Mouse (Mus musculus): Measurements from ENCODE around the gene Olfr68. TPM values are rescaled to one million over a fixed set of nuclear protein-coding genes. Genes with fewer than 3 reads are reported as not detected.

Olfr68 gene
- polyA plus RNA-seq, 1 experiment from 2014 or later = not detected

Other genes starting within 250 kb of the Olfr68 start
- not detected in 2 replicates for gene Olfr612, start 237.0 kb downstream of the Olfr68 start, polyA plus RNA-seq (2014; fragmentation: Nextera tagmentation; extraction: Ambion mirVana)
- gene Olfr613, start 231.6 kb downstream of the Olfr68 start, polyA plus RNA-seq (2014; fragmentation: Nextera tagmentation; extraction: Ambion mirVana) = not detected in 2 replicates
- gene Olfr615, start 223.6 kb downstream of the Olfr68 start, polyA plus RNA-seq (2014; fragmentation: Nextera tagmentation; extraction: Ambion mirVana) = not detected in 2 replicates
- not detected in 2 replicates for gene Olfr616, start 210.6 kb downstream of the Olfr68 start, polyA plus RNA-seq (2014; fragmentation: Nextera tagmentation; extraction: Ambion mirVana)
- not detected in 2 replicates for gene Olfr617, start 206.6 kb downstream of the Olfr68 start, polyA plus RNA-seq (2014; fragmentation: Nextera tagmentation; extraction: Ambion mirVana)
- gene Olfr618, start 189.6 kb downstream of the Olfr68 start, polyA plus RNA-seq (2014; fragmentation: Nextera tagmentation; extraction: Ambion mirVana) = not detected in 2 replicates
- not detected in 2 replicates for gene Olfr619, start 179.1 kb downstream of the Olfr68 start, polyA plus RNA-seq (2014; fragmentation: Nextera tagmentation; extraction: Ambion mirVana)
- not detected in 2 replicates for gene Olfr620, start 167.2 kb downstream of the Olfr68 start, polyA plus RNA-seq (2014; fragmentation: Nextera tagmentation; extraction: Ambion mirVana)
- gene Olfr622, start 137.0 kb downstream of the Olfr68 start, polyA plus RNA-seq (2014; fragmentation: Nextera tagmentation; extraction: Ambion mirVana) = not detected in 2 replicates
- gene Olfr623, start 116.0 kb downstream of the Olfr68 start, polyA plus RNA-seq (2014; fragmentation: Nextera tagmentation; extraction: Ambion mirVana) = not detected in 2 replicates
- not detected in 2 replicates for gene Olfr624, start 108.5 kb downstream of the Olfr68 start, polyA plus RNA-seq (2014; fragmentation: Nextera tagmentation; extraction: Ambion mirVana)
- gene Olfr625-ps1, start 97.0 kb downstream of the Olfr68 start, polyA plus RNA-seq (2014; fragmentation: Nextera tagmentation; extraction: Ambion mirVana) = not detected in 2 replicates
- not detected in 2 replicates for gene Olfr243, start 65.0 kb downstream of the Olfr68 start, polyA plus RNA-seq (2014; fragmentation: Nextera tagmentation; extraction: Ambion mirVana)
- not detected in 2 replicates for gene Olfr628, start 49.3 kb downstream of the Olfr68 start, polyA plus RNA-seq (2014; fragmentation: Nextera tagmentation; extraction: Ambion mirVana)
- gene Olfr629, start 34.8 kb downstream of the Olfr68 start, polyA plus RNA-seq (2014; fragmentation: Nextera tagmentation; extraction: Ambion mirVana) = not detected in 2 replicates
- gene Olfr630, start 22.4 kb downstream of the Olfr68 start, polyA plus RNA-seq (2014; fragmentation: Nextera tagmentation; extraction: Ambion mirVana) = not detected in 2 replicates
- not detected in 2 replicates for gene Olfr69, start 8.1 kb downstream of the Olfr68 start, polyA plus RNA-seq (2014; fragmentation: Nextera tagmentation; extraction: Ambion mirVana)
- not detected in 2 replicates for gene Olfr67, start 12.1 kb upstream of the Olfr68 start, polyA plus RNA-seq (2014; fragmentation: Nextera tagmentation; extraction: Ambion mirVana)
- gene Hbb-bt, start 34.3 kb upstream of the Olfr68 start, polyA plus RNA-seq (2014; fragmentation: Nextera tagmentation; extraction: Ambion mirVana) = 770 and 789 TPM in 2 replicates
- gene Hbb-bs, start 48.4 kb upstream of the Olfr68 start, polyA plus RNA-seq (2014; fragmentation: Nextera tagmentation; extraction: Ambion mirVana) = 254 and 256 TPM in 2 replicates
- gene Hbb-bh2, start 60.8 kb upstream of the Olfr68 start, polyA plus RNA-seq (2014; fragmentation: Nextera tagmentation; extraction: Ambion mirVana) = not detected in 2 replicates
- 2,356 and 2,804 TPM in 2 replicates for gene Hbb-bh1, start 63.5 kb upstream of the Olfr68 start, polyA plus RNA-seq (2014; fragmentation: Nextera tagmentation; extraction: Ambion mirVana)
- gene Hbb-y, start 73.5 kb upstream of the Olfr68 start, polyA plus RNA-seq (2014; fragmentation: Nextera tagmentation; extraction: Ambion mirVana) = 10,747 and 11,615 TPM in 2 replicates
- not detected in 2 replicates for gene Olfr66, start 106.6 kb upstream of the Olfr68 start, polyA plus RNA-seq (2014; fragmentation: Nextera tagmentation; extraction: Ambion mirVana)
- not detected in 2 replicates for gene Olfr64, start 114.8 kb upstream of the Olfr68 start, polyA plus RNA-seq (2014; fragmentation: Nextera tagmentation; extraction: Ambion mirVana)
- gene Olfr65, start 123.8 kb upstream of the Olfr68 start, polyA plus RNA-seq (2014; fragmentation: Nextera tagmentation; extraction: Ambion mirVana) = not detected in 2 replicates
- not detected in 2 replicates for gene Olfr631, start 149.1 kb upstream of the Olfr68 start, polyA plus RNA-seq (2014; fragmentation: Nextera tagmentation; extraction: Ambion mirVana)
- gene Olfr632, start 154.6 kb upstream of the Olfr68 start, polyA plus RNA-seq (2014; fragmentation: Nextera tagmentation; extraction: Ambion mirVana) = 0.12 TPM in 1 of 2 replicates, not detected in the other
- not detected in 2 replicates for gene Olfr633, start 164.7 kb upstream of the Olfr68 start, polyA plus RNA-seq (2014; fragmentation: Nextera tagmentation; extraction: Ambion mirVana)
- 0.03 TPM in 1 of 2 replicates, not detected in the other for gene Olfr635, start 191.5 kb upstream of the Olfr68 start, polyA plus RNA-seq (2014; fragmentation: Nextera tagmentation; extraction: Ambion mirVana)
- gene Olfr638, start 219.0 kb upstream of the Olfr68 start, polyA plus RNA-seq (2014; fragmentation: Nextera tagmentation; extraction: Ambion mirVana) = not detected in 2 replicates
- gene Olfr639, start 237.6 kb upstream of the Olfr68 start, polyA plus RNA-seq (2014; fragmentation: Nextera tagmentation; extraction: Ambion mirVana) = 0.04 TPM in 2 replicates
- gene Olfr640, start 245.9 kb upstream of the Olfr68 start, polyA plus RNA-seq (2014; fragmentation: Nextera tagmentation; extraction: Ambion mirVana) = not detected in 2 replicates

All from forebrain, embryonic 11.5 days (tissue).